Mouse (Mus musculus) liver, embryonic 15.5 days (tissue): ENCODE data around the gene Ggact. TPM values are rescaled to one million over a fixed set of nuclear protein-coding genes. Genes with fewer than 3 reads are reported as not detected.

ENCODE experiments used
- ATAC-seq: fragments of 200-750 bp; cut with Nextera tagmentation; 2 replicates; pipeline ENCODE4 v1.8.0; 2017; ENCODE audit warnings: moderate number of reproducible peaks, mild to moderate bottlenecking, moderate library complexity; ENCODE audit not compliant: insufficient read depth
- H3K27ac ChIP-seq: fragments of 300-500 bp; sonication (generic); replicated peaks from 2 replicates; pipeline ENCODE4 v1.5.1; 2015; ENCODE audit warnings: mild to moderate bottlenecking, inconsistent platforms
- H3K27me3 ChIP-seq: fragments of 300-500 bp; sonication (generic); 2 replicates; pipeline ENCODE4 v1.6.1; 2015; ENCODE audit warnings: mild to moderate bottlenecking, inconsistent platforms
- H3K36me3 ChIP-seq: fragments of 300-500 bp; sonication (generic); replicated peaks from 2 replicates; pipeline ENCODE4 v1.6.1; 2015; ENCODE audit warnings: moderate library complexity, mild to moderate bottlenecking, inconsistent platforms
- H3K4me1 ChIP-seq: fragments of 300-500 bp; sonication (generic); replicated peaks from 2 replicates; pipeline ENCODE4 v1.6.1; 2015; ENCODE audit warnings: inconsistent platforms
- H3K4me2 ChIP-seq: fragments of 300-500 bp; sonication (generic); 2 replicates; pipeline ENCODE4 v1.6.1; 2015; ENCODE audit warnings: moderate library complexity, mild to moderate bottlenecking, inconsistent platforms
- H3K4me3 ChIP-seq: fragments of 300-500 bp; sonication (generic); replicated peaks from 2 replicates; pipeline ENCODE4 v1.5.1; 2015; ENCODE audit warnings: mild to moderate bottlenecking, inconsistent platforms
- H3K9ac ChIP-seq: fragments of 300-500 bp; sonication (generic); 2 replicates; pipeline ENCODE4 v1.6.1; 2015; ENCODE audit warnings: moderate library complexity, mild to moderate bottlenecking, inconsistent platforms
- H3K9me3 ChIP-seq: fragments of 300-500 bp; sonication (generic); replicated peaks from 2 replicates; pipeline ENCODE4 v1.6.1; 2016; ENCODE audit warnings: inconsistent platforms
- WGBS: fragments of 180-500 bp; shearing (Covaris S2); methylation state at CpG from one replicate; pipeline ENCODE4 v1.1.7; 2015; ENCODE audit warnings: mixed read lengths; ENCODE audit not compliant: insufficient replicate concordance; 5-methylcytosine and 5-hydroxymethylcytosine counted together
- polyA plus RNA-seq: library from polyadenylated mRNA; unstranded; fragments of >200 nt; fragmentation: Nextera tagmentation; extraction: Ambion mirVana; gene quantifications from 2 replicates; pipeline ENCODE4 v1.2.1, GENCODE M21; 2015

Ggact gene
- polyA plus RNA-seq, 1 experiment from 2014 or later, result 17.1 TPM

DNA sequence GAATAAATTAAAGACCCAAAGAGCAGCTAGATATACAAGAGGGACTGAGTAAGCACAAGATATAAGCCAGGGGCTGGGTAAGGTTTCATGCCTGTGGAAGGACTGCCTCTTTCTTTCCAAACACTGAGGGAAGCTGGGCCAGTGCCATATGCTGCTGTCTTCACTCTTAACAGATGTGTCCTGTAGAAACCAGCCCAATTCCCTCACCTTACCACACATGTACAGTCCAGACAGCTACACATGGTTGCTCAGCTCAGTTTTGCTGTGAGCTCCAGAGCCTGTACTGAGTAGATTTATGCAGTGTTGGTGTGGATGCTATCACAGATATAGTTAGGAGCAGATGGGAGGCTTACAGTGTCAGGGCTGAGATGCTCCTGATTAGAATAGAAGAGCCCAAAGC, 12.9 kb downstream of the Ggact start:
- Histone ChIP-seq H3K4me1 (peaks cover 21% of the 10 kb centered on the region), H3K4me2 (no peak overlapping the region), H3K9ac (no peak overlapping the region), H3K36me3 (no peaks in the 10 kb centered on the region), H3K4me3 (no peak overlapping the region), H3K9me3 (no peaks in the 10 kb centered on the region), H3K27ac (no peak overlapping the region), H3K27me3 (no peaks in the 10 kb centered on the region)
- ATAC-seq, result 0 out of 2 replicates have a peak, but pooled peaks have one; percentile 19

DNA sequence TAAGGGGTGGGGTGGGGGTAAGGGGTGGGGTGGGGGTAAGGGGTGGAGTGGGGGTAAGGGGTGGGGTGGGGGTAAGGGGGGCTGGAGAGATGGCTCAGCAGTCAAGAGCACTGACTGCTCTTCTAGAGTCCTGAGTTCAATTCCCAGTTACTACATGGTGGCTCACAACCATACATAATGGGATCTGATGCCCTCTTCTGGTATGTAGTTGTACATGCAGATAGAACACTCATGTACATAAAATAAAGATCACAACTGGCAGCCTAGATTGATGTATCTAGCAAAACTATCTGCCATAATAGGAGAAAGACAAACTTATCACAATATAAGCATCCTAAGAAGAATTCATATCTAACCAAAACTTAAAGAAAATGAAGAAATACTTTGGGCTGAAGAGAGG, 15.0 kb downstream of the Ggact start:
- H3K9me3 ChIP-seq, result no peaks in the 10 kb centered on the region
- no peak overlapping the region for H3K27ac ChIP-seq
- no peak for ATAC-seq
- H3K4me3 ChIP-seq, result no peak overlapping the region
- no peak overlapping the region for H3K4me2 ChIP-seq
- H3K27me3 ChIP-seq, result no peaks in the 10 kb centered on the region
- peaks cover 14% of the 10 kb centered on the region for H3K4me1 ChIP-seq
- H3K36me3 ChIP-seq, result no peaks in the 10 kb centered on the region
- no peak overlapping the region for H3K9ac ChIP-seq

- Histone ChIP-seq H3K4me3 (no peak overlapping the region), H3K27me3 (no peaks in the 10 kb centered on the region), H3K27ac (no peak overlapping the region), H3K36me3 (0 out of 2 replicates have a peak, but pooled peaks cover 5% of the 10 kb centered on the region), H3K9ac (no peak overlapping the region), H3K4me2 (no peak overlapping the region), H3K4me1 (no peaks in the 10 kb centered on the region), H3K9me3 (no peaks in the 10 kb centered on the region)
- WGBS, result 88% methylated on average over 1 of the region's 1 CpGs
- no peak for ATAC-seq
Measured at GRCm38 (mm10) chr14:122896106-122896505, 17.5 kb downstream of the Ggact start.

DNA sequence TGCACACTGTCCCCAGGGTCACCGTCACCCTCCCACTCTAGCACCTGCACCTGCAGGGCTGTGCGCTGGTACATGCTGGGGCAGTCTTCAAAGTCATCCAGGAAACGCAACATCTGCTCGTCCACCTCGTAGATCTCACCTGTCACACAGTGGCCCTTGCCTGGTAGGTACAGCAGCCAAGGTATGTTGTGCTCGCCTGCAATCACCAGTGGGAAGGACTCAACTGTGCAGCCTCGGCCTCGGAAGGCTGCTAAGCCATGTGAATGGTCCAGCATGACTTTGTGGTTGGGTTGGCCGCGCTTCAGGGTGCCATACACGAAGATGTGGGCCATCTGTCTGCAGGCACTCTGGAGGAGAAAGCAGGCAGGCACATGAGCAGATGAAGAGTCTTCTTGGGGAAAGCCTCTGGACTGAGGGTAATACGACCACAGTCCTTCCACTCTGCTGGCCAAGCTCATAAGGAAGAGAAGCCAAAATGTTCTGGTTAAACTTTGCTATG, 22.0 kb downstream of the Ggact start:
- H3K4me2 ChIP-seq, result no peak overlapping the region
- H3K36me3 ChIP-seq, result peaks cover 8% of the 10 kb centered on the region; the same call in 1 of the 2 replicates
- H3K27me3 ChIP-seq, result no peaks in the 10 kb centered on the region
- WGBS, result 73% methylated on average over 12 of the region's 12 CpGs
- H3K27ac ChIP-seq, result no peak overlapping the region
- no peak overlapping the region for H3K4me3 ChIP-seq
- no peak for ATAC-seq
- no peaks in the 10 kb centered on the region for H3K4me1 ChIP-seq
- no peak overlapping the region for H3K9ac ChIP-seq
- no peaks in the 10 kb centered on the region for H3K9me3 ChIP-seq

GRCm38 (mm10) chr14:122888480-122888872, 25.1 kb downstream of the Ggact start:
- Histone ChIP-seq H3K9me3 (no peaks in the 10 kb centered on the region), H3K4me2 (no peak overlapping the region), H3K4me3 (no peak overlapping the region), H3K27ac (no peak overlapping the region), H3K27me3 (no peaks in the 10 kb centered on the region), H3K4me1 (no peaks in the 10 kb centered on the region), H3K9ac (no peak overlapping the region), H3K36me3 (peaks cover 8% of the 10 kb centered on the region; the same call in 1 of the 2 replicates)
- 71% methylated on average over 1 of the region's 1 CpGs for WGBS
- ATAC-seq, result no peak

DNA sequence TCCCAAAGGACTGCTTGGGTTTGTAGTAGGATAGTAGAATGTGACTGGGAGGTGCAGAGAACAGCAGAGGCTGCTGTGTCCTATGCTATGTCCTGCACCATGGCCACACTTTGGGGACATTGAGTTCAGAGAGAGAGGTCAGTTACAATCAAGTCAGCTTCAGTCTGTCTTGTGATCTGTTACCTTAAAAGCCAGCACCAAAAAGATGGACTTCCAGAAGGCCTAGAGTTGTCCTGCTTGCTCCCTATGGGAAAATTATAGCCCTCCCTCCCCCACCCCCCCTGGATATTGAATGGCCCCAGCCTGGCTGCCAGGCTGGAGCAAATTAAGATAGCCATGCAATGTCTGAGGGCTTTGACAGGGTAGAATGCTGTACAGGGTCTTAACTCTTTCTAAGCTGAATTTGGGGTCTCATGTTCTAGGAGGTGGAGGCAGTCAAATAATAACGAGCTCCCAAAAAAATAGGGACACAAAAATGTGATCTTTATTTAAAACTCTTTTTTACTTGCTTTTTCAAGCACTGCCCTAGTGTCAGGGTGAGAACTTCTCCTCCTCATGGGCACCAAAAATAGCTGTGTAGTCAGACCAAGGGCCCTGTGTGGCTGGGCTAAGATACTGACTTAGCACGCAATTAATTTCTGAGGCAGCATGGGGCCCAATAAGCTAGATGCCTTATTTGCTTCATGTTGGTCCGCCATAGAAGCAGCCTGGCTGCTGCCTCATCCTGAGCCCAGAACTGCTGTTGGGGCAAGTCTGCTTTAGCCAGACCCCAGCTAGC, 25.7 kb downstream of the Ggact start:
- Histone ChIP-seq H3K4me1 (no peaks in the 10 kb centered on the region), H3K4me3 (no peak overlapping the region), H3K4me2 (no peak overlapping the region), H3K9ac (no peak overlapping the region), H3K9me3 (no peaks in the 10 kb centered on the region), H3K27ac (no peak overlapping the region), H3K27me3 (no peaks in the 10 kb centered on the region), H3K36me3 (peaks cover 8% of the 10 kb centered on the region; the same call in 1 of the 2 replicates)
- ATAC-seq, result no peak
- 67% methylated on average over 3 of the region's 3 CpGs for WGBS

- H3K9me3 ChIP-seq, result no peaks in the 10 kb centered on the region
- H3K27me3 ChIP-seq, result no peaks in the 10 kb centered on the region
- H3K4me3 ChIP-seq, result no peak overlapping the region
- H3K9ac ChIP-seq, result no peak overlapping the region
- no peaks in the 10 kb centered on the region for H3K4me1 ChIP-seq
- H3K27ac ChIP-seq, result no peak overlapping the region
- ATAC-seq, result no peak
- 53% methylated on average over 1 of the region's 1 CpGs for WGBS
- no peak overlapping the region for H3K4me2 ChIP-seq
- peaks cover 8% of the 10 kb centered on the region; the same call in 1 of the 2 replicates for H3K36me3 ChIP-seq
Measured at GRCm38 (mm10) chr14:122887278-122887677, 26.3 kb downstream of the Ggact start.

DNA sequence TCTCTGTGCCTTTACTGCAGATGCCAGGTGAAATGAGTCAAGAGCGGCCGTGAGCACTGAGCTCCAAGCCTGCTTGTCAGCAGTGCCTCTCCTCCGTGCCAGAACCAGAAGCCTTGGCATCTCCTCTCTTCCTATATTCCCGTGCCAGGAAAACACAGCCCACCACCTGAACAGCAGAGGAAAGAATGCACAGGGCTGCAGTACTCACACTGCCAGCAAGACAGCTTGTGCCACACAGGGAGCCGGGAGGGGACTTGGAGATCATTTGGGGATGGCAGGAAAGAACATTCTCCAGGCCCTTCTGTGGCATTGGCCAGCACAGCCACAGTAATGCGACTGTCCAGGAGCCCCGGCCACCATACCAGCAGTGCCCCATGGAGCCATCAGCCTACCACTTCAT, 27.7 kb downstream of the Ggact start:
- WGBS, result 71% methylated on average over 7 of the region's 7 CpGs
- ATAC-seq, result no peak
- Histone ChIP-seq H3K36me3 (peaks cover 3% of the 10 kb centered on the region; the same call in 1 of the 2 replicates), H3K4me1 (no peaks in the 10 kb centered on the region), H3K4me3 (no peak overlapping the region), H3K9me3 (no peaks in the 10 kb centered on the region), H3K4me2 (no peak overlapping the region), H3K9ac (no peak overlapping the region), H3K27ac (no peak overlapping the region), H3K27me3 (no peaks in the 10 kb centered on the region)

- Histone ChIP-seq H3K9ac (no peak overlapping the region), H3K27ac (no peak overlapping the region), H3K27me3 (no peaks in the 10 kb centered on the region), H3K4me2 (no peak overlapping the region), H3K36me3 (no peaks in the 10 kb centered on the region), H3K9me3 (no peaks in the 10 kb centered on the region), H3K4me3 (no peak overlapping the region), H3K4me1 (no peaks in the 10 kb centered on the region)
- ATAC-seq, result no peak
- 61% methylated on average over 10 of the region's 10 CpGs for WGBS
Measured at GRCm38 (mm10) chr14:122883821-122884584, 29.6 kb downstream of the Ggact start.

DNA sequence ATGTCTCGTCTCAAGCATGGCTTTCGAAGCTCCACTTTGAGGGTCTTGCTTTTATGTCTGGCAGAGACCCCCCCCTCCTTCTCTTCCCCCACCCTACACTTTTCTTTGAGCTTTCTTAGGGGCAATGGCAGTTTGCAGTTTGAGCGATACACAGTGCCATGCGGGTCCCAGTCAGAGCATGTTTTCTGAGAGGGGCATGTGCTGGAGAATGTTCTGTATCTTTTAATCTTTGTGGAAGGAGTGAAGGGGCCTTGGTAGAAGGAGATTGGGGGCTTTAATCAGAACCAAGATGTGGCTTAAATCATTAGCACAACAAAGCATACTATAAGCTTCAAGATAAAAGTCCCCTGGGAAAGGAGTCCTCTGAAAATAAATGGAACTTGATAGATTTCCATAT, 30.1 kb downstream of the Ggact start:
- ATAC-seq, result no peak
- Histone ChIP-seq H3K4me3 (no peak overlapping the region), H3K9me3 (no peaks in the 10 kb centered on the region), H3K4me2 (no peak overlapping the region), H3K27ac (no peak overlapping the region), H3K4me1 (no peaks in the 10 kb centered on the region), H3K36me3 (no peaks in the 10 kb centered on the region), H3K27me3 (no peaks in the 10 kb centered on the region), H3K9ac (no peak overlapping the region)
- WGBS, result 71% methylated on average over 4 of the region's 4 CpGs

GRCm38 (mm10) chr14:122882795-122883409, 30.7 kb downstream of the Ggact start:
- Histone ChIP-seq H3K4me3 (no peak overlapping the region), H3K9me3 (no peaks in the 10 kb centered on the region), H3K27me3 (no peaks in the 10 kb centered on the region), H3K27ac (no peak overlapping the region), H3K4me2 (no peak overlapping the region), H3K4me1 (no peaks in the 10 kb centered on the region), H3K36me3 (no peaks in the 10 kb centered on the region), H3K9ac (no peak overlapping the region)
- no peak for ATAC-seq
- WGBS, result 64% methylated on average over 7 of the region's 7 CpGs
